Mouse (Mus musculus) liver (tissue): ENCODE data around the gene Atg101.

Source experiments
- DNase-seq: peaks from one replicate; pipeline ENCODE4 v3.0.0-alpha.2; 2020; ENCODE audit warnings: mixed read lengths

Gene Atg101

DNA sequence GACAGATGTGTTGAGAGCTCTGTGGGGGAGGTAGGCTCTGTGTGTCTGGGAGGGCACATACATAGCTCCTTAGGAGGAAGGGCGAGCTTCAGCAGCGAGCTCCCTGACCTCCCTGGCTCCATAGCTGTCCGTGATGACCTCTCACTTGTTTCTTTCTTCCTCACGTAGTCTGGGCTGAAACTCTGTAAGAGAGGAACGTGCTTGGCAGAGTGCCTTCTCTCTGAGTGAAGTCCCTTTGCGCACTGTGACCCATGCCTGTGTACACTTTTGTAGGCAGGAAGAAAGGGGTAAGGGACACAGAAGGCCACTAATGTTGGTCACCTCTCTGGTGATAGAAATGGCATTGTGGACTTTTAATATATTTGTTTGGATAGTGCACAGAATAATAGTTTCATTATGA is 3.3 kb downstream of the Atg101 start:
- DNase-seq, result no peak

GRCm38 (mm10) chr15:101290354-101290753 is 6.3 kb downstream of the Atg101 start:
- DNase-seq, result no peak

- no peak for DNase-seq
Measured at GRCm38 (mm10) chr15:101292012-101292411, 7.9 kb downstream of the Atg101 start.

- no peak for DNase-seq
Measured at GRCm38 (mm10) chr15:101293025-101293621, 9.1 kb downstream of the Atg101 start, which contains the start of gene 6030408B16Rik. TSS of gene 6030408B16Rik (plus strand) at chr15:101293212.

GRCm38 (mm10) chr15:101294028-101294894 is 10.2 kb downstream of the Atg101 start:
- DNase-seq, result no peak

GRCm38 (mm10) chr15:101295106-101295505 is 11.0 kb downstream of the Atg101 start:
- DNase-seq, result no peak

DNA sequence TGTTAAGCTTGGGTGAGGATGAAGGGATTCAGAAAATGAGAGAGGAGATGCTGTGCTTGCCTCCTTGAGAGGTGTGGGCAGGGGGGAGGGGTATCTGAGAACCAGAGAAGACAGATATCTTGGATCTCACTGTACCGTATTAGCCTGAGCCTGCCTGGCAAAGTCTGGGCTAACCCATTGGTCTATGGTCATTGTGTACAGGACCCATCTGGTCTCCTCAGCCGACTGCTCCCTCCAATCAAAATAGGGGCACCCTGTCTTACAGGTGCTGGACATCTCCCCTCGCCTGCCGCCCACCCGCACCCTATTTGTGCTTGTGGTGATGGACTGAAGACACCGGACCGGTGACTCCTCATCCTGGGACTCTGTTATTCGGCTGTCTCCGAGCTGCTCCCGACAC is 11.5 kb downstream of the Atg101 start:
- no peak for DNase-seq

- DNase-seq, result no peak
Measured at GRCm38 (mm10) chr15:101296091-101296490, 12.0 kb downstream of the Atg101 start.

GRCm38 (mm10) chr15:101297988-101298387 is 13.9 kb downstream of the Atg101 start:
- DNase-seq, result no peak

DNA sequence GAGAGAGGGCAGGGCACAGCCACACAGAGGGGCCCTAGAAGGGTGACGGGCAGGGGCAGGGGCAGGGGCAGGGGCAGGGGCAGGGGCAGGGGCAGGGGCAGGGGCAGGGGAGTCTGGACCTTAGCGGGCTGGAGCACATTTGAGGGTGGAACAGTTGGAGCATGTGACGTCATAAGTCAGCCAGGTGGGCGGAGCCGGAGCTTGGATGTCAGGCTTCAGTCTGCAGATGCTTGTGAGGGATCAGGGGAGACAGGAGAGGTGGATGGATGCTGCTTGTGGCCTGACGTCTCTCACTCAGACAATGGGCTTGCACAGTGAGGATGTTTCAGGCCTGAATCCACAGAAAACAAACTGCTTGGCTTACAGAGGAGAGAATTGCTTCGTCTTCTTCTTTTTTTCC is 14.5 kb downstream of the Atg101 start:
- peak; percentile 31 for DNase-seq

DNA sequence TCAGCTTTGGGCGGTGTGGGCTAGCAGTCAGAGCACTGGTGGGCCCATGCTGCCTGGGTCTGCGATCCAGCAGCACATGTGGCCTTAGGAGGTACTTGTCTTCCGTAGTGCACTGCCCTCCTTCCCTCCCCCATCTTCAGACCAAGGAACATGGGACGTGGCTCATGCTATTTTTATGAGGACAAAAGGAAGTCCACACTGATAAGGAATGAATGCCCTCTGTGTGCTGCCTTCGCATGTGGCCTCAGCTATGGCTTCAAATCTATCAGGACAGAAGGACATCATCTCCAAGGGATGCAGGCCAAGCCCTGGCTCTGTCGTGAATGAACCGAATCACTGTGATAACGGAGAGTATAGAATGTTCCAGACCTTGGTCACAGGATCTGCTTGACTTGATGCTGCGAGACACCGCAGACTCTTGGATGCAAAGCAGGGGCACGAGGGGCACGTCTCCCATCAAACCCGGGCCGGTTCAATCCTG is 15.4 kb downstream of the Atg101 start:
- no peak for DNase-seq

DNA sequence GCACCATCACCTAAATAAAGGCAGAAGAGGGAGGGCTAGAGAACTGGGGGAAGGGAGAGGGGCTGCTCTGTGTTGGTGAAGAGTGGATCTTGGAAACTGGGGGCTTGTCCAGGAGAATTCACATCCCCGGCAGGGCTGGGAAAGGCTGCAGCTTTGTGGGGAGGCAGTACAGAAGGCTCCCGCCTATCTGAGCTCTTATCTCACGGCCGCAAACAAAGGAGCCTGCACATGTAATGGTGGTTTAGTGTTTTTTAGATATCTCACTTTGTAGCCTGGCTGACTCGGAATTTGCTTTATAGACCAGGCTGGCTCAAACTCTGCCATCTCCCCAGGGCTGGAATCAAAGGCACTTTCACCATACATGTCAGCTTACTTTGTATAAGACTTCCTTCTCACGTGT is 16.1 kb downstream of the Atg101 start:
- DNase-seq, result no peak

GRCm38 (mm10) chr15:101302201-101302600 is 18.1 kb downstream of the Atg101 start:
- no peak for DNase-seq

GRCm38 (mm10) chr15:101303830-101304229 is 19.8 kb downstream of the Atg101 start:
- no peak for DNase-seq

DNA sequence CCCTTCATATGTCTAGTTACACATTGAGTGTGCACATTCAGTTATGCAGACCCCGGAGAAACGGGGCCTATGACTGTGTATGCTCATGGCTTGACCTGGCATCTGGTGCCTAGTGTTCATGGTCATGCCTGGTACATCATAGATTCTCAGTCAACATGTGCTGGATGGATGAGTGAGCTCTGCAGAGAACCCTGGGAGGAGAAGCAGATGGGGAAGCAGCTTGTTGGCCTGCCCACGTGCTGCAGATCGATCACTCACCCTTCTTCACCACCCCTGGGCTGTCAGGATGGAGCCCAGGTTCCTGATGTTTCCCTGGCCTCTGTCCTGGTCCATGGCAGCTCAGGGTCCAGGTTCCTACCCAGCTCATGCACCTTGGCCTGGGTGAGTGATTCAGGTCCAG is 22.4 kb downstream of the Atg101 start:
- DNase-seq, result no peak

DNA sequence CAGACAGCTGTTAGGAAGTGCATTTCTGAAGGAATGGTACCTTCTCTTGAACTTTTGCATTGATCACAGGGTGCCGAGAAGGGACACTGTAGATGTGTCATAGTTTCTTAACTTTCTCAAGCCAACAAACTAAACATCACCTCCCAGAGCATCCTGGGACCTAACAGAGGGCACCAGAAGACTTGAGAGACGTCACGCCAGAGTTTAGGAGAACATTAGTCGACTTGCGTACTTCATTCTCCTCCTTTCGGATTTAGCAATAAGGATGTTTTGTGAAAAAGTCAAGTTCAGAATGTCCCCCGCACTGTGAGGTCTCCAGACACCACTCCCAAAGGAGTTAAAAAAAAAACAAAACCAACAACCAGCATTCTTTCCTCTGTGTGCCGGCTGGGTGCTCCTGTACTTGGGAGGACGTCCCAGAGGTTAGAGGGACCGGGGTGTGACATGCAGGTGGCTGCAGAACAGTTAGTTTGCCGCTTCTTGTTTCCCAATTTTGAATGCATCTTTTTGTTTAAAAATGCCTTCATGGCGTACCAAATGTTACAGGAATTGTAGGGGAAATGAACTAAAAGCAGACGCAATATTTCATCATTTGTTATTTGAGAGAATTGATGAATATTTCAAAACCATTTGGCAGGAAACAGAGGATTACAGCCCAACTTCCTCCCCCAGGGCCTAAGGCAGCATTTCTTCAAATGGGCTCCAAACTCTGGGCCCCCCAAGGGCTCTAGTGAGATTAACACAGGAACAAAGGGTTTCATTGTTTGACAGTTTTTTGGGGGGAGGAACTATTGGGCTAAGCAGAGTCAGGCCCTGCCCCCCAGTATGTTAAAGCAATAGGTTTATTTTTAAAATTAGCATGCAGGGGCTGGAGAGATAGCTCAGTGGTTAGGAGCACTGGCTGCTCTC is 24.6 kb downstream of the Atg101 start:
- DNase-seq, result no peak

GRCm38 (mm10) chr15:101309493-101309892 is 25.4 kb downstream of the Atg101 start:
- DNase-seq, result no peak

DNA sequence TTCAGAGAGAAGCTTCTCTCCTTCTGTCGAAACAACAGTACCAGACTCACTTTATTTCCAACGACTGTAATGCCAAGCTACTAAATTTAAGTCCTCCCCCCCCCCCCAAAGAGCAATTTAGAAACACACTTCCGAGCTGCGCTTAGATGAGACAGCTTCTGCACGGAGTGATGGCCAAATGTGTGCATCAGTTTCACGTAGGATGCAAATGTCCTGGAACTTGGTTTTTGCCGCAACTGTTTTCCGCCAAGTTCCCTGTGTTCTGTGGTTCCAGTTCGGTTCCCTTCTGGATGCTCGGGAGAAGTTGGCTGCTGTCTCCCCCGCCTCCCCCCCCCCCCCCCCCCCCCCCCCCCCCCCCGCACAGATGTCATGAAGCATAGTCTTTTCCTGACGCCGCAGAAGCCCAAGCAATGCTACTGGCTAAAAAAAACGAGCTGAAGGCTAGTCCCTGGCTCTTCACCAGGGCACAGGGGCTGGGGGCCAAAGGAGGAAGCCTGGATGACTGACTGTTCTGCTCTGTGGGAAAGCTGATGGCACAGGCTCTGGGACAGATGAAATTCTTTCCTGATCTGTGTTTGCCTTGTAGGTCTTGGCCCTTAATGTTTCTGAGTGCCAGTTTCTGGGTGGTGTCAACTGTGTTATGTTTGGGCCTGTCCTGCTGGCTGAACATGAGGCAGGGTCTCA is 27.2 kb downstream of the Atg101 start:
- no peak for DNase-seq

DNA sequence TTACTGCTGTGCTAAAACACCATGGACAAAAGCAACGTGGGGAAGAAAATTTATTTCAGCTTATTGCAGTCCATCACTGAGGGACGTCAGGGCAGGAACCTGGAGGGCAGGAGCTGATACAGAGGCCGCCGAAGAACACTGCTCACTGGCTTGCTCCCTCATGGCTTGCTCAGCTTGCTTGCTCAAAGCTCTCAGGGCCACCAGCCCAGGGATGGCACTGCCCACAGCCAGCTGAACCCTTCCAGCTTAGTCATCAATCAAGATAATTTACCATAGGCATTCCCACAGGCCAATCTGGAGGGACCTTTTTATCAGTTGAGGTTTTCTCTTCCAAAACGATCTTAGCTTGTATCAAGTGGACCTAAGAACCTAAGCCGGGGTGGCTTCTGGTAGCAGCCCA is 27.9 kb downstream of the Atg101 start:
- no peak for DNase-seq

GRCm38 (mm10) chr15:101315378-101315777 is 31.3 kb downstream of the Atg101 start:
- DNase-seq, result no peak

DNA sequence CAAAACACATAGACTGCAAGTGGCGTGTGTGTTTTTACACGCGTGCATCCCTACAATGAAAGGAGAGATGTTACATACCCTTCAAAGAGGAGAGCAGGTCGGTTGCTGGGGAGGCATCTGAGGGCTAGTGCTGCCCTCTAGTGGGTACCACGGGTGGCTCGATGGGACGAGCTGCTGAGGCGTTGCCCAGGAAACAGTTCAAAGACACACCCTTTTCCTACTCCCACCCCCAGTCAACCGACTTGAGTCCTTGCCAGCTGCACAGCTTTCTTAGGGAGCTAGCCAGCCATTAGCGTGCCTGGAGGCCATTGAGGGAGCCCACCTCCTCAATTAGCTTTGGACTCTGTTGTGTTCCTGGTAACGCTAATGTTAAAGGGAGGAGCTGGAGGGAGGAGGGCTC is 31.8 kb downstream of the Atg101 start:
- peak; percentile 81 for DNase-seq

GRCm38 (mm10) chr15:101316279-101316912 is 32.3 kb downstream of the Atg101 start:
- no peak for DNase-seq
